Mouse (Mus musculus) megakaryocyte-erythroid progenitor cell, adult 5-6 weeks (primary cell): ENCODE measurements around the gene Apip. TPM values are rescaled to one million over a fixed set of nuclear protein-coding genes. Genes with fewer than 3 reads are reported as not detected.
A peak's percentile ranks its signal among the peaks of the same experiment; 100 is the strongest.

Experiments
- ATAC-seq: replicated peaks from 2 replicates; pipeline ENCODE4 v1.8.0; 2016; ENCODE audit warnings: mild to moderate bottlenecking, inconsistent platforms; ENCODE audit not compliant: severe bottlenecking, poor library complexity, low FRiP score, low TSS enrichment
- total RNA-seq, 2 experiments: library from RNA; stranded (forward) in 1 of 2; stranded (reverse) in 1 of 2; fragments of 200-1000, 215-1000 nt in 1 of 2; fragments of >200 nt in 1 of 2; fragmentation: Nextera tagmentation in 1 of 2; gene quantifications; 2 replicates each; pipeline ENCODE4 v1.2.3; 2014 to 2017

The Apip gene
- total RNA-seq (2014; fragmentation: Nextera tagmentation) (61.8 and 85.4 TPM in 2 replicates), total RNA-seq (2017) (30.3 and 56.7 TPM in 2 replicates)

DNA sequence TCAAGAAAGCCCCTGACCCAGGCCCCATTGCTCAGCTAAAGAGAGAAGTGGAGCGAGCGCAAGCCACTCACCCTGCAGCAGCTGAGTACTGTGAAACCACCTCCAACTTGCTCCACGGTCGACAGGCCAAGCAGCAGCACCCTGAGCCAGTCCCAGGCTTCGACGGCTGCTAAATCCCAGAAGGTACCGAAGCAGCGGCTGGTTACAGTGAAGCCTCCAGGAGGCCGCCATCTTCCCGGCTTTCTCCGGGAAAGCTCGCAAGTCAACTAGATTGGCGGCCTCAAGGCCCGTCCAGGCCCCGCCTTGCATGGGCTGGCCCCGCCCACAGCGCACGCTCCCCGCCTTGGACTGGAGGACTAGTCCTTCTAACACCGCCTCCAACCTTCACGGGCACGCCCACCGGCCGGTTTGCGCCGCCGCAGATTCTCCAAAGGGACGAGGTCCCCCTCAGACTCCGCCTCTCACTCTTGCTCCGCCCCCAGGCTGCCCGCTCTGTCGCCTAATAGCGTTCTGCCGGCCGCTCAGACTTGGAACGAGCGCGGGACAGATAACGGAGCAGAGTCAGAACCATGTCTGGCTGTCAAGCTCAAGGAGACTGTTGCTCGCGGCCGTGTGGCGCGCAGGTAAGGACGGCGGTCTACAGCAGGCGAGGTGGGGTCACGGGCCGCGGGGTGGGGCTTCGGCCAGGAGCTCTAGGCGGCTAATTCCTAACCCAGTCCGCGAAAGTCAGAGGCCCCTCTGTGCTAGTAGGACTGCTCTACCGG, at the start of gene Apip, which contains the start of gene Pdhx:
Gene Apip (plus strand): TSS at position 457 of the 764 bp plus-strand sequence.
Gene Pdhx (minus strand): TSS at position 295 of the 764 bp plus-strand sequence.
- ATAC-seq: peak; percentile 96

- ATAC-seq: no peak
Measured at GRCm38 (mm10) chr2:103037831-103038230, 35.6 kb upstream of the Apip start.

- no peak for ATAC-seq
Measured at GRCm38 (mm10) chr2:103040896-103041295, 32.6 kb upstream of the Apip start.

- no peak for ATAC-seq
Measured at GRCm38 (mm10) chr2:103045286-103045685, 28.2 kb upstream of the Apip start.

GRCm38 (mm10) chr2:103051937-103052893, 21.3 kb upstream of the Apip start:
- ATAC-seq: no peak

GRCm38 (mm10) chr2:103055820-103056219, 17.7 kb upstream of the Apip start:
- no peak for ATAC-seq

DNA sequence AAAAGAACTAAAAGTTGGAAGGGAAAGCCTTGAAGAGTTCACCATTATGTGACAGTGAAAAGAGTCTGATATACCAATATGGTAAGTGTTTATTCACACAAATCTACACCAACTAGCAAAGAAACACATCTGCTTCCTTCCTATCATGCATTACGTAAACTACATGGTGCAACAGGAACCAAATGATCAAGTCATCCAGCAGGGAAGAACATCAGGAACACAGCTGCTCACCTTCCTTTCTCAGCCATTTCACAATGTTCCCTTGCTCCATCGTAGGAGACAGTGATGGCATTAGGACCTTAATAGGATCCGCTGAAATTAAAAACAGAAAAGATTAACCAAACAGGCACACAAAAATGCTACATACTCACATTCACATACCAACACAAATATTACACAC, 15.2 kb upstream of the Apip start:
- no peak for ATAC-seq

DNA sequence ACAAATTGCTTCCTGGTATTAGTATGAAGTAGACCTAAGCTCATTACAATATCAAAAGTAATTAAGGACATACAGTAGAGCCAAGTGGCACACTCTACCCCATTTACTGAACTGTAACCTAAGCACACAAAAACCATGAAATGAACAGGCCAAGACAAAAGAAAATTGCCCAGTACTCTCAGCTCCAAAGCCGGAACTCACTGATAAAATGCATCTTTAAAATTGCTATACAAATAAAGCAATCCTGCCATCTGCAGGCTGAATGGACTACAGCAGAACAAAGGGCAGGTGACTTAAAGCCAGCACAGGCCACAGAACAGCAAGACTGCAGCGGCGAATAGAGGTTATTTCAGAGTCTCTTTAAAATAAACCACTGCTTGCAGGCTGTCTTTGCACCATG, 10.6 kb upstream of the Apip start:
- peak; percentile 95 for ATAC-seq

DNA sequence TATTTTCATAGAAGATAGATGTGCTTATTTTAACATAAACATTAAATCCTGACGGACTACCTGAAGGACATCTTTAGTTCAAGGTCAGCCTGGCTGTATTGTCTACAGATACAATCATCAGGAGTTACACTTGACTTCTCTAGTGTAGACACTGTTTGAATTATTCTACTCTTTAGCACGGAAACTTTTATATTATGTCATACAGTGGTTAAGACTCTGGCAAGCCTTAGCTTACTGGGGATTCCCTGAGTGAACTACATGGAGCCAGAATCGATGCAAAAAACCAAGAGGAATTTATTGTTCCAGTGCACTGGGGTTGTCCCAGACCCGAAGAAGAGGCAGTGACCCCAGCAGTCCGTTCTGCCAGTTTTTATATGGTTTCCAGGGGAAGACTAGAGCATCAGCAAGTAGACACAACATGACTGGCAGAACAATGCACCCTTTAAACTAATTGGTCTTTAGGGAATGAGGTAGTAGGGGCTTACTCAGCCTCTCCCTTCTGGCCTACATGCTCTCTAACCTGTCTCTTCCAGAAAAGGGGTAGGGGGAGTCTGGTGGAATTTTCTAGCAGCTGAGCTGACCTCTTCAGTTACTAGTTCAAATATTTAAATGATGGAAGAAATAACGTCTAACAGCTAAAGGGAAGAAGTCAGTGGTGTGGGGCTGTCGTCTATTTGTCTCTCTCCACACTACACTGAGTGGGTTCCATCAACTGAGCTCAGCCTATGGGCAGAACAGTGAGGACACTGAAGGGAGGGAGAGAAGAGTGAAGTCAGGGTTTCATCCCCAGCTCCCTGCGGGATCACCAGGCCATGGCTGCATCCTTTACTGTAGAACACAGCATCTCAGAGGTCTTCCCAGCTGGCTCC, 6.6 kb upstream of the Apip start:
- ATAC-seq: no peak

DNA sequence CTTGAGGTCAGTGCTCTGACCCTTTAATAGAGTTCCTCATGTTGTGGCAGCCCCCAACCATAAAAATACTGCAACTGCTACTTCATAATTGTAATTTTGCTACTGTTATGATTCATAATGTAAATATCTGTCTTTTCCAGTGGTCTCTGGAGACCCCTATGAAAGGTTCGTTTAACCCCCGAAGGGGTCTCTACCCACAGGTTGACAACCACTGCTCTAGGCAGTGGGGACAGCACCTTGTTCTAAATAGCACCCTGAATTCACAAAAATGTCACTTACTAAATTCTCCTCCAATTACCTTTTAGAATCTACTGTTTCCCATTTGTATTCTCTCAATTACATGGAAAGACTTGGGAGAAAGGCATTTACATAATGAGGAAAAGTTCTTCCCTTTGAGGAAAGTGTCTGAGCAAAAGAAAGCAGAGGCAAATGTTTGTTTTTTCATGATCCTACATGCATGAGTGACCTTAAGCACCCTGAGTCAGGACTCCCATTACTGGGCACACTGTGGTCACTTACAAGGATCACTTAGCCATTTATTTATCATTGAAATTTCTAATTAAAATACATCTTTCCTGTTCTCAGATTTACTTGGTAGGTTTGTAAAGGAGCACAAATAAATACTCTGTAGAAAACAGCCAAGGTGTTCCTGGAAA, 5.8 kb upstream of the Apip start:
- ATAC-seq: no peak

- ATAC-seq: no peak
Measured at GRCm38 (mm10) chr2:103068602-103069001, 4.9 kb upstream of the Apip start.

DNA sequence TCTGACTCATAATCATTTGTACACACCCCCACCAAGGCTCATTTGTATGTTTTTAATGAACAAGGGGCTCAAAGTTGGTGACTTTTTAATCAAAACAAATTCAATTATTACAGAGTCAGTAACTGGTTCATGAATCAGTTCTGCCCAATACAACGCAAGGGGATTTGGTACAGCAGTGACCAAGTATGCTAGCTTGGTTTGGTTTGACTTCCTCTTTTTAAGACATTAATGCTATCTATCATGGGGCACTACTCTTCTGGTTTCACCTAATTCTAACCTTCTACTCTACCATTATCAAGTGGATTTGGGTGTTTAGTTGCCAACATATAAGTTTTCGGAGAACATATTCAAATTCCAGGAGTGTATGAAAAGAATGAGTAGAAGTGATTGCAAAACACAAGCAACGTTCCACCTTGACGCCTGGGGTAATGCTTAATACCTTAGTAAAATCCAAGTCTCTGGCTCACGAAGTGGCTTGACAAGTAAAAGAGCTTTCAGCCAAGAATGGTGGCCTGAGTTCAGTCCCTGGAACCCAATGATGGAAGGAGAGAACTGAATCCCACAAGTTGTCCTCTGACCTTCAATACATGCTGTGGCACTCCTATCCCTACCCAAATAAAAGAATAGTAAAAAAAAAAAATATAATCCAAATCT, 3.6 kb upstream of the Apip start:
- ATAC-seq: no peak

DNA sequence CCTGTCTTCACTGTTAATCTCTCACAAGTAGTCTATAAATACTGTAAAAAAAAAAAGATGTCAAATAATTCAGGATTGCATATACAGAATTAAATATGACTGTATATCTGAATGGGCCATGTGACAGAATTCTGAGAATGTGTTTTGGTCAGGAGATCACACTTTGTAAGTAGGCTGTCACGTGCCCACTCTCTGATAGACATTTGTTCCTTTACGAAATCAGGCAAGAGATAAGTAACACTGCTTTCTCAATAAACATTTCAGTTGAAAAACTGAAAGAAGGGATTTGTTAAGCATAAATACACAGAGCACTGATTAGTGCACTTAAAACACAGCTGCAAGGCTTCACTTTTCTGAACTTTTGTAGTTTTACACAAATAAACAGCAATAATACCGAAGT, 2.9 kb upstream of the Apip start:
- ATAC-seq: no peak

DNA sequence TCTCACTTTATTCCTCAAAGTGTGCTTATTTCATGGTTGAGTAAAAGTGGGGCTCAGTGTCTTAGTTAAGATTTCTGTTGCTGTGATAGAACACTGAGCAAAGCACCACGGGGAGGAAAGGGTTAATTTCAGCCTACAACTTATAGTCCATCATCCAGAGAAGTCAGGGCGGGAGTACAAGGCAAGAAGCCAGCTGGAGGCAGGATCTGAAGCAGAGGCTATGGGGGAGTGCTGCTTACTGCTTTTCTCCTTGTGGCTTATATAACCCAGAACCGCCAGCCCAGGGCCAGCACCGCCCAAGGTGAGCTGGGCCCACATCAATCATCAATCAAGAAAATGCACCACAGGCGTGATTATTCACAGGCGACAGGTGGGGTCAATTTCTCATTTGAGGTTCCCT, 7.6 kb downstream of the Apip start:
- ATAC-seq: no peak

- no peak for ATAC-seq
Measured at GRCm38 (mm10) chr2:103081706-103082105, 8.2 kb downstream of the Apip start.

GRCm38 (mm10) chr2:103082853-103083252, 9.4 kb downstream of the Apip start:
- ATAC-seq: no peak

DNA sequence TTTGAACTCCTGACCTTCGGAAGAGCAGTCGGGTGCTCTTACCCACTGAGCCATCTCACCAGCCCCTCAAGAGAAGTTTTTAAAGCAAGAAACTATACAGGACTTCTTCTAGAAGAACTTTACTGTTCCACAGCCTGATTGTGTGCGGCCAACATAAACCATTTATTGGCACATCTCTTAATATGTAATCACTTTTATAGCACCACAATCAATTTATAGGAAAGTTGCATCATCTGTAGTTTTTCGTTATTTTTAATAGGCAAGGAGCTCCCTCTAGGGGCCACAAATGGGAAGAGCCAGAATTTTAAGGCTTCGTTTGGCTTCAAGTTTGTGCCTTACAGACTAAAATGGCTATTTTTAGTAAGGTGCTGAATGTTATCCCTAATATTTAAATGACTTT, 11.0 kb downstream of the Apip start:
- no peak for ATAC-seq

DNA sequence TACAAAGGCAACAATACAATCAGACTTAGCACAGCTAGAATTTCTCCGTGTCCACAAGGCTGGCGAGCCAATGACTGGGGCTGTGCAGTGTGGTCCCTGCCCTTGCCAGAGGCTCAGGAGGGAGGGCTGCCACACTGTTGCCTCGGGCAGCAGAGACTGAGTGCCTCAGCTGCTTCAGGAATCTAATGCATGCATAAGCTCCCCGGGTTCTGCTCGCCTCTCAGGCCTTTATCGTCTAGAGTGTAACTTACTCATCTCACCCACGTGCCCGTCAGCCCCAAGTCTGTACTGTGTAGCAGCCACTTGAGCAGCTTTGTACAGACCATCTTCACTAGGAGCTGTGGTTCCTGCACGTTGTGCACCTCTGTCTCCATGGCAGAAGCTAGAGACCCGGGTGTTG, 12.2 kb downstream of the Apip start:
- no peak for ATAC-seq
